Mouse (Mus musculus) brain, embryonic 14.5 days (tissue): ENCODE data around the gene Synj1.

ENCODE experiments used
- CTCF ChIP-seq: fragments of 200-500 bp; IDR thresholded peaks from 2 replicates; pipeline ENCODE4 v1.5.1; 2012; ENCODE audit warnings: inconsistent platforms, mild to moderate bottlenecking, moderate library complexity, borderline replicate concordance; ENCODE audit not compliant: insufficient read depth, insufficient read length; ENCODE audit errors: extremely low read depth
- POLR2A ChIP-seq: fragments of 200-500 bp; IDR thresholded peaks from 2 replicates; pipeline ENCODE4 v1.6.1; 2012; ENCODE audit warnings: mild to moderate bottlenecking, inconsistent platforms, borderline replicate concordance; ENCODE audit not compliant: poor library complexity, insufficient read depth, insufficient read length, severe bottlenecking; ENCODE audit errors: extremely low read depth

- TF ChIP-seq CTCF (no peak), POLR2A (no peak)
Observed at GRCm38 (mm10) chr16:91053599-91053998, 42.5 kb upstream of the Synj1 start.
